Mouse (Mus musculus) midbrain, embryonic 12.5 days (tissue): ENCODE data around the gene Nt5dc2. TPM values are rescaled to one million over a fixed set of nuclear protein-coding genes. Genes with fewer than 3 reads are reported as not detected.

Source experiments
- polyA plus RNA-seq: library from polyadenylated mRNA; unstranded; fragments of >200 nt; fragmentation: Nextera tagmentation; extraction: Ambion mirVana; gene quantifications from 2 replicates; pipeline ENCODE4 v1.2.1, GENCODE M21; 2016

Nt5dc2 gene
- polyA plus RNA-seq, 1 experiment from 2014 or later: 446 TPM

Other genes starting within 250 kb of the Nt5dc2 start
- not detected in 2 replicates for gene Itih4, start 244.6 kb upstream of the Nt5dc2 start, polyA plus RNA-seq
- 0.34 and 0.55 TPM in 2 replicates for gene Itih3, start 207.3 kb upstream of the Nt5dc2 start, polyA plus RNA-seq
- gene Itih1, start 187.8 kb upstream of the Nt5dc2 start, polyA plus RNA-seq: not detected in 2 replicates
- 20.1 and 22.6 TPM in 2 replicates for gene Nek4, start 179.7 kb upstream of the Nt5dc2 start, polyA plus RNA-seq
- 67.9 and 69.0 TPM in 2 replicates for gene Glt8d1, start 129.7 kb upstream of the Nt5dc2 start, polyA plus RNA-seq
- 277 and 281 TPM in 2 replicates for gene Spcs1, start 129.4 kb upstream of the Nt5dc2 start, polyA plus RNA-seq
- gene Pbrm1, start 111.9 kb upstream of the Nt5dc2 start, polyA plus RNA-seq: 214 and 226 TPM in 2 replicates
- 79.5 and 80.7 TPM in 2 replicates for gene Gnl3, start 111.9 kb upstream of the Nt5dc2 start, polyA plus RNA-seq
- 61.1 and 62.3 TPM in 2 replicates for gene Smim4, start 2.1 kb upstream of the Nt5dc2 start, polyA plus RNA-seq
- 39.7 and 40.3 TPM in 2 replicates for gene Stab1, start 37.6 kb downstream of the Nt5dc2 start, polyA plus RNA-seq
- 1.9 and 3.0 TPM in 2 replicates for gene Tnnc1, start 77.3 kb downstream of the Nt5dc2 start, polyA plus RNA-seq
- 463 and 480 TPM in 2 replicates for gene Nisch, start 85.9 kb downstream of the Nt5dc2 start, polyA plus RNA-seq
- gene Sema3g, start 86.8 kb downstream of the Nt5dc2 start, polyA plus RNA-seq: 0.69 and 1.1 TPM in 2 replicates
- 12.0 and 12.2 TPM in 2 replicates for gene Phf7, start 120.3 kb downstream of the Nt5dc2 start, polyA plus RNA-seq
- gene Bap1, start 120.4 kb downstream of the Nt5dc2 start, polyA plus RNA-seq: 124 and 127 TPM in 2 replicates
- gene Dnah1, start 192.8 kb downstream of the Nt5dc2 start, polyA plus RNA-seq: 6.0 and 6.4 TPM in 2 replicates
- gene Capn7, start 205.6 kb downstream of the Nt5dc2 start, polyA plus RNA-seq: 51.4 and 55.8 TPM in 2 replicates